Mouse (Mus musculus): Measurements from ENCODE around the gene Olfr584. TPM values are rescaled to one million over a fixed set of nuclear protein-coding genes. Genes with fewer than 3 reads are reported as not detected.

Gene Olfr584
- polyA plus RNA-seq (2012; rRNA removed): not detected in 2 replicates

GRCm38 (mm10) chr7:103081585-103081984, at the start of gene Olfr584:
Gene Olfr584, plus strand, starts transcription at chr7:103081885.
- no peak for DNase-seq
- no peaks in the 10 kb centered on the region for H3K4me1 ChIP-seq (ENCODE audit: control insufficient read depth, insufficient read depth, low read length)
- H3K4me3 ChIP-seq (replicated peaks; ENCODE audit: extremely low read depth, low read depth, low read length): no peak within 1 kb of the TSS
- 75% methylated on average over 1 of the region's 1 CpGs for WGBS
- TF ChIP-seq CTCF (IDR thresholded peaks at IDR 0.05; ENCODE audit: insufficient read depth, low read length): no peak
- TF ChIP-seq POLR2A (IDR thresholded peaks at IDR 0.05; ENCODE audit: borderline replicate concordance, extremely low read depth, low read depth, low read length): no peak

GRCm38 (mm10) chr7:103037724-103038123, 44.0 kb upstream of the Olfr584 start, which contains the start of gene Olfr582:
Gene Olfr582, plus strand, starts transcription at chr7:103038024.
- H3K4me3 ChIP-seq (replicated peaks; ENCODE audit: extremely low read depth, low read depth, low read length): no peak within 1 kb of the TSS
- no peaks in the 10 kb centered on the region for H3K4me1 ChIP-seq (ENCODE audit: control insufficient read depth, insufficient read depth, low read length)
- no peak for TF ChIP-seq CTCF (IDR thresholded peaks at IDR 0.05; ENCODE audit: insufficient read depth, low read length)
- no peak for TF ChIP-seq POLR2A (IDR thresholded peaks at IDR 0.05; ENCODE audit: borderline replicate concordance, extremely low read depth, low read depth, low read length)
- DNase-seq: no peak

- no peak for DNase-seq
- no peaks in the 10 kb centered on the region for H3K4me1 ChIP-seq (ENCODE audit: control insufficient read depth, insufficient read depth, low read length)
- WGBS: 85% methylated on average over 1 of the region's 1 CpGs
- TF ChIP-seq CTCF (IDR thresholded peaks at IDR 0.05; ENCODE audit: insufficient read depth, low read length) (no peak), POLR2A (IDR thresholded peaks at IDR 0.05; ENCODE audit: borderline replicate concordance, extremely low read depth, low read depth, low read length) (no peak)
- no peak within 1 kb of the TSS for H3K4me3 ChIP-seq (replicated peaks; ENCODE audit: extremely low read depth, low read depth, low read length)
These were observed 30.7 kb upstream of the Olfr584 start, which contains the start of gene Olfr583 for GRCm38 (mm10) chr7:103051000-103051399. Gene Olfr583, plus strand, starts transcription at chr7:103051300.

GRCm38 (mm10) chr7:103097420-103097819, 15.7 kb downstream of the Olfr584 start, which contains the start of gene Olfr585:
Gene Olfr585, plus strand, starts transcription at chr7:103097720.
- WGBS: 68% methylated on average over 1 of the region's 1 CpGs
- H3K4me3 ChIP-seq (replicated peaks; ENCODE audit: extremely low read depth, low read depth, low read length): no peak within 1 kb of the TSS
- H3K4me1 ChIP-seq (ENCODE audit: control insufficient read depth, insufficient read depth, low read length): no peaks in the 10 kb centered on the region
- DNase-seq: no peak
- TF ChIP-seq POLR2A (IDR thresholded peaks at IDR 0.05; ENCODE audit: borderline replicate concordance, extremely low read depth, low read depth, low read length) (no peak), CTCF (IDR thresholded peaks at IDR 0.05; ENCODE audit: insufficient read depth, low read length) (no peak)

- no peak for DNase-seq
- TF ChIP-seq POLR2A (IDR thresholded peaks at IDR 0.05; ENCODE audit: borderline replicate concordance, extremely low read depth, low read depth, low read length): no peak
- no peak for TF ChIP-seq CTCF (IDR thresholded peaks at IDR 0.05; ENCODE audit: insufficient read depth, low read length)
- H3K4me3 ChIP-seq (replicated peaks; ENCODE audit: extremely low read depth, low read depth, low read length): no peak overlapping the region
- H3K4me1 ChIP-seq (ENCODE audit: control insufficient read depth, insufficient read depth, low read length): no peaks in the 10 kb centered on the region
- WGBS: 50% methylated on average over 3 of the region's 3 CpGs
These were observed 37.7 kb downstream of the Olfr584 start for GRCm38 (mm10) chr7:103119406-103119805.

- 90% methylated on average over 3 of the region's 3 CpGs for WGBS
- TF ChIP-seq POLR2A (IDR thresholded peaks at IDR 0.05; ENCODE audit: borderline replicate concordance, extremely low read depth, low read depth, low read length) (no peak), CTCF (IDR thresholded peaks at IDR 0.05; ENCODE audit: insufficient read depth, low read length) (no peak)
- no peaks in the 10 kb centered on the region for H3K4me1 ChIP-seq (ENCODE audit: control insufficient read depth, insufficient read depth, low read length)
These were observed 43.9 kb downstream of the Olfr584 start, which contains the start of gene Olfr586 for GRCm38 (mm10) chr7:103125538-103125937. Gene Olfr586, minus strand, starts transcription at chr7:103125638.

More at GRCm38 (mm10) chr7:103125538-103125937, 43.9 kb downstream of the Olfr584 start, which contains the start of gene Olfr586:
- no peak for DNase-seq
- H3K4me3 ChIP-seq (replicated peaks; ENCODE audit: extremely low read depth, low read depth, low read length): no peak within 1 kb of the TSS

Other genes starting within 250 kb of the Olfr584 start
- gene Olfr566, start 223.1 kb upstream of the Olfr584 start, polyA plus RNA-seq (2012; rRNA removed): not detected in 2 replicates
- gene Olfr568, start 204.8 kb upstream of the Olfr584 start, polyA plus RNA-seq (2012; rRNA removed): not detected in 2 replicates
- gene Olfr569, start 191.0 kb upstream of the Olfr584 start, polyA plus RNA-seq (2012; rRNA removed): not detected in 2 replicates
- gene Olfr570, start 187.3 kb upstream of the Olfr584 start, polyA plus RNA-seq (2012; rRNA removed): not detected in 2 replicates
- not detected in 2 replicates for gene Olfr571, start 164.3 kb upstream of the Olfr584 start, polyA plus RNA-seq (2012; rRNA removed)
- gene Olfr572, start 157.5 kb upstream of the Olfr584 start, polyA plus RNA-seq (2012; rRNA removed): not detected in 2 replicates
- gene Olfr573-ps1, start 139.3 kb upstream of the Olfr584 start, polyA plus RNA-seq (2012; rRNA removed): not detected in 2 replicates
- gene Olfr574, start 133.4 kb upstream of the Olfr584 start, polyA plus RNA-seq (2012; rRNA removed): not detected in 2 replicates
- not detected in 2 replicates for gene Olfr575, start 123.1 kb upstream of the Olfr584 start, polyA plus RNA-seq (2012; rRNA removed)
- not detected in 2 replicates for gene Olfr576, start 119.2 kb upstream of the Olfr584 start, polyA plus RNA-seq (2012; rRNA removed)
- not detected in 2 replicates for gene Olfr577, start 105.9 kb upstream of the Olfr584 start, polyA plus RNA-seq (2012; rRNA removed)
- not detected in 2 replicates for gene Olfr578, start 92.6 kb upstream of the Olfr584 start, polyA plus RNA-seq (2012; rRNA removed)
- not detected in 2 replicates for gene Olfr582, start 43.9 kb upstream of the Olfr584 start, polyA plus RNA-seq (2012; rRNA removed)
- not detected in 2 replicates for gene Olfr583, start 30.6 kb upstream of the Olfr584 start, polyA plus RNA-seq (2012; rRNA removed)
- gene Olfr585, start 15.8 kb downstream of the Olfr584 start, polyA plus RNA-seq (2012; rRNA removed): not detected in 2 replicates
- not detected in 2 replicates for gene Olfr586, start 43.8 kb downstream of the Olfr584 start, polyA plus RNA-seq (2012; rRNA removed)
- gene Olfr588-ps1, start 59.0 kb downstream of the Olfr584 start, polyA plus RNA-seq (2012; rRNA removed): not detected in 2 replicates
- not detected in 2 replicates for gene Olfr589, start 74.5 kb downstream of the Olfr584 start, polyA plus RNA-seq (2012; rRNA removed)
- not detected in 2 replicates for gene Olfr591, start 96.5 kb downstream of the Olfr584 start, polyA plus RNA-seq (2012; rRNA removed)
- not detected in 2 replicates for gene Olfr592, start 102.9 kb downstream of the Olfr584 start, polyA plus RNA-seq (2012; rRNA removed)
- gene Olfr593, start 130.0 kb downstream of the Olfr584 start, polyA plus RNA-seq (2012; rRNA removed): not detected in 2 replicates
- not detected in 2 replicates for gene Olfr594, start 135.1 kb downstream of the Olfr584 start, polyA plus RNA-seq (2012; rRNA removed)
- gene Usp17ld, start 170.6 kb downstream of the Olfr584 start, polyA plus RNA-seq (2012; rRNA removed): not detected in 2 replicates
- not detected in 2 replicates for gene Olfr596, start 223.8 kb downstream of the Olfr584 start, polyA plus RNA-seq (2012; rRNA removed)
- not detected in 2 replicates for gene Olfr597, start 234.4 kb downstream of the Olfr584 start, polyA plus RNA-seq (2012; rRNA removed)
- not detected in 2 replicates for gene Olfr598, start 241.7 kb downstream of the Olfr584 start, polyA plus RNA-seq (2012; rRNA removed)